Mouse (Mus musculus): ENCODE data around the gene Fnbp1. TPM values are rescaled to one million over a fixed set of nuclear protein-coding genes. Genes with fewer than 3 reads are reported as not detected.

The Fnbp1 gene
- polyA plus RNA-seq, 1 experiment from 2014 or later = 11.5 TPM

- Histone ChIP-seq H3K4me1 (ENCODE audit: control insufficient read depth, insufficient read depth, low read length) (peaks cover 12% of the 10 kb centered on the region), H3K27ac (ENCODE audit: low read depth, low read length) (no peak overlapping the region), H3K27me3 (ENCODE audit: control insufficient read depth, insufficient read depth, low read length) (no peaks in the 10 kb centered on the region), H3K36me3 (ENCODE audit: control insufficient read depth, insufficient read depth, low read length) (no peaks in the 10 kb centered on the region), H3K4me2 (no peak overlapping the region), H3K4me3 (ENCODE audit: low read depth, low read length) (no peak overlapping the region), H3K9me3 (ENCODE audit: control insufficient read depth, low read length) (no peaks in the 10 kb centered on the region), H3K9ac (ENCODE audit: low read length) (no peak overlapping the region)
- WGBS = 78% methylated on average over 11 of the region's 11 CpGs
- ATAC-seq (ENCODE audit: low FRiP score) = no peak
- DNase-seq (ENCODE audit: low spot score, missing footprints) = no peak
Measured at GRCm38 (mm10) chr2:31066019-31066789, 75.6 kb downstream of the Fnbp1 start.

GRCm38 (mm10) chr2:31061868-31062628, 79.8 kb downstream of the Fnbp1 start:
- 93% methylated on average over 10 of the region's 10 CpGs for WGBS
- ATAC-seq (ENCODE audit: low FRiP score) = no peak
- no peak overlapping the region for H3K27ac ChIP-seq (ENCODE audit: low read depth, low read length)

GRCm38 (mm10) chr2:31060787-31061730, 80.7 kb downstream of the Fnbp1 start:
- Histone ChIP-seq H3K27ac (ENCODE audit: low read depth, low read length) (no peak overlapping the region), H3K9ac (ENCODE audit: low read length) (no peak overlapping the region), H3K36me3 (ENCODE audit: control insufficient read depth, insufficient read depth, low read length) (no peaks in the 10 kb centered on the region), H3K9me3 (ENCODE audit: control insufficient read depth, low read length) (no peaks in the 10 kb centered on the region), H3K4me2 (no peak overlapping the region), H3K27me3 (ENCODE audit: control insufficient read depth, insufficient read depth, low read length) (no peaks in the 10 kb centered on the region), H3K4me3 (ENCODE audit: low read depth, low read length) (no peak overlapping the region), H3K4me1 (ENCODE audit: control insufficient read depth, insufficient read depth, low read length) (peaks cover 2% of the 10 kb centered on the region; the same call in 1 of the 2 replicates)
- DNase-seq (ENCODE audit: low spot score, missing footprints) (no peak), ATAC-seq (ENCODE audit: low FRiP score) (no peak)
- whole genome bisulfite sequencing = 91% methylated on average over 28 of the region's 28 CpGs

More at GRCm38 (mm10) chr2:31061868-31062628, 79.8 kb downstream of the Fnbp1 start:
- Histone ChIP-seq H3K4me3 (ENCODE audit: low read depth, low read length) (no peak overlapping the region), H3K4me1 (ENCODE audit: control insufficient read depth, insufficient read depth, low read length) (peaks cover 2% of the 10 kb centered on the region; the same call in 1 of the 2 replicates), H3K27me3 (ENCODE audit: control insufficient read depth, insufficient read depth, low read length) (no peaks in the 10 kb centered on the region), H3K4me2 (no peak overlapping the region), H3K9ac (ENCODE audit: low read length) (no peak overlapping the region), H3K9me3 (ENCODE audit: control insufficient read depth, low read length) (no peaks in the 10 kb centered on the region), H3K36me3 (ENCODE audit: control insufficient read depth, insufficient read depth, low read length) (no peaks in the 10 kb centered on the region)
- no peak for DNase-seq (ENCODE audit: low spot score, missing footprints)

GRCm38 (mm10) chr2:31060271-31060670, 81.5 kb downstream of the Fnbp1 start:
- Histone ChIP-seq H3K36me3 (ENCODE audit: control insufficient read depth, insufficient read depth, low read length) (no peaks in the 10 kb centered on the region), H3K4me3 (ENCODE audit: low read depth, low read length) (no peak overlapping the region), H3K9ac (ENCODE audit: low read length) (no peak overlapping the region), H3K4me1 (ENCODE audit: control insufficient read depth, insufficient read depth, low read length) (peaks cover 2% of the 10 kb centered on the region; the same call in 1 of the 2 replicates), H3K4me2 (no peak overlapping the region), H3K27me3 (ENCODE audit: control insufficient read depth, insufficient read depth, low read length) (no peaks in the 10 kb centered on the region), H3K27ac (ENCODE audit: low read depth, low read length) (no peak overlapping the region), H3K9me3 (ENCODE audit: control insufficient read depth, low read length) (no peaks in the 10 kb centered on the region)
- no peak for ATAC-seq (ENCODE audit: low FRiP score)
- 87% methylated on average over 1 of the region's 1 CpGs for WGBS
- no peak for DNase-seq (ENCODE audit: low spot score, missing footprints)

GRCm38 (mm10) chr2:31058443-31058842, 83.4 kb downstream of the Fnbp1 start:
- H3K36me3 ChIP-seq (ENCODE audit: control insufficient read depth, insufficient read depth, low read length) = no peaks in the 10 kb centered on the region
- H3K4me3 ChIP-seq (ENCODE audit: low read depth, low read length) = no peak overlapping the region
- H3K27ac ChIP-seq (ENCODE audit: low read depth, low read length) = no peak overlapping the region
- no peak for ATAC-seq (ENCODE audit: low FRiP score)
- WGBS = 86% methylated on average over 4 of the region's 4 CpGs
- H3K9ac ChIP-seq (ENCODE audit: low read length) = no peak overlapping the region
- H3K9me3 ChIP-seq (ENCODE audit: control insufficient read depth, low read length) = no peaks in the 10 kb centered on the region
- H3K4me1 ChIP-seq (ENCODE audit: control insufficient read depth, insufficient read depth, low read length) = peaks cover 2% of the 10 kb centered on the region; the same call in 1 of the 2 replicates
- H3K4me2 ChIP-seq = no peak overlapping the region
- H3K27me3 ChIP-seq (ENCODE audit: control insufficient read depth, insufficient read depth, low read length) = no peaks in the 10 kb centered on the region
- no peak for DNase-seq (ENCODE audit: low spot score, missing footprints)

- no peak overlapping the region for H3K27ac ChIP-seq (ENCODE audit: low read depth, low read length)
- H3K36me3 ChIP-seq (ENCODE audit: control insufficient read depth, insufficient read depth, low read length) = no peaks in the 10 kb centered on the region
- DNase-seq (ENCODE audit: low spot score, missing footprints) (peak; percentile 70), ATAC-seq (ENCODE audit: low FRiP score) (no peak)
- no peaks in the 10 kb centered on the region for H3K9me3 ChIP-seq (ENCODE audit: control insufficient read depth, low read length)
- H3K9ac ChIP-seq (ENCODE audit: low read length) = no peak overlapping the region
- no peak overlapping the region for H3K4me2 ChIP-seq
- H3K4me3 ChIP-seq (ENCODE audit: low read depth, low read length) = no peak overlapping the region
- no peaks in the 10 kb centered on the region for H3K27me3 ChIP-seq (ENCODE audit: control insufficient read depth, insufficient read depth, low read length)
- 69% methylated on average over 6 of the region's 6 CpGs for WGBS
- H3K4me1 ChIP-seq (ENCODE audit: control insufficient read depth, insufficient read depth, low read length) = peaks cover 2% of the 10 kb centered on the region; the same call in 1 of the 2 replicates
Measured at GRCm38 (mm10) chr2:31057549-31058177, 84.1 kb downstream of the Fnbp1 start.

GRCm38 (mm10) chr2:31056070-31056469, 85.7 kb downstream of the Fnbp1 start:
- DNase-seq (ENCODE audit: low spot score, missing footprints) = peak; percentile 68
- 98% methylated on average over 3 of the region's 3 CpGs for WGBS
- Histone ChIP-seq H3K4me1 (ENCODE audit: control insufficient read depth, insufficient read depth, low read length) (peaks cover 2% of the 10 kb centered on the region; the same call in 1 of the 2 replicates), H3K9ac (ENCODE audit: low read length) (no peak overlapping the region), H3K4me2 (no peak overlapping the region), H3K9me3 (ENCODE audit: control insufficient read depth, low read length) (no peaks in the 10 kb centered on the region), H3K36me3 (ENCODE audit: control insufficient read depth, insufficient read depth, low read length) (no peaks in the 10 kb centered on the region; the same call in 1 of the 2 replicates), H3K27ac (ENCODE audit: low read depth, low read length) (no peak overlapping the region), H3K4me3 (ENCODE audit: low read depth, low read length) (no peak overlapping the region), H3K27me3 (ENCODE audit: control insufficient read depth, insufficient read depth, low read length) (no peaks in the 10 kb centered on the region)
- ATAC-seq (ENCODE audit: low FRiP score) = no peak

GRCm38 (mm10) chr2:31053851-31054340, 87.9 kb downstream of the Fnbp1 start:
- no peaks in the 10 kb centered on the region; the same call in 1 of the 2 replicates for H3K36me3 ChIP-seq (ENCODE audit: control insufficient read depth, insufficient read depth, low read length)
- WGBS = 89% methylated on average over 11 of the region's 11 CpGs

More at GRCm38 (mm10) chr2:31053851-31054340, 87.9 kb downstream of the Fnbp1 start:
- Histone ChIP-seq H3K4me2 (no peak overlapping the region), H3K27ac (ENCODE audit: low read depth, low read length) (no peak overlapping the region), H3K4me1 (ENCODE audit: control insufficient read depth, insufficient read depth, low read length) (peaks cover 2% of the 10 kb centered on the region; the same call in 1 of the 2 replicates), H3K9ac (ENCODE audit: low read length) (no peak overlapping the region), H3K4me3 (ENCODE audit: low read depth, low read length) (no peak overlapping the region), H3K9me3 (ENCODE audit: control insufficient read depth, low read length) (no peaks in the 10 kb centered on the region), H3K27me3 (ENCODE audit: control insufficient read depth, insufficient read depth, low read length) (no peaks in the 10 kb centered on the region)
- ATAC-seq (ENCODE audit: low FRiP score) (no peak), DNase-seq (ENCODE audit: low spot score, missing footprints) (peak; percentile 57)
